Mouse (Mus musculus): Measurements from ENCODE around the gene Pcbp3. TPM values are rescaled to one million over a fixed set of nuclear protein-coding genes. Genes with fewer than 3 reads are reported as not detected.
"Not testable (repeated sequence)": the region's sequence is repeated elsewhere in the genome, so short reads cannot be mapped to it uniquely, and the experiment has no call there.

Gene Pcbp3
- 250 and 267 TPM in 2 replicates for polyA plus RNA-seq (2012; rRNA removed)

DNA sequence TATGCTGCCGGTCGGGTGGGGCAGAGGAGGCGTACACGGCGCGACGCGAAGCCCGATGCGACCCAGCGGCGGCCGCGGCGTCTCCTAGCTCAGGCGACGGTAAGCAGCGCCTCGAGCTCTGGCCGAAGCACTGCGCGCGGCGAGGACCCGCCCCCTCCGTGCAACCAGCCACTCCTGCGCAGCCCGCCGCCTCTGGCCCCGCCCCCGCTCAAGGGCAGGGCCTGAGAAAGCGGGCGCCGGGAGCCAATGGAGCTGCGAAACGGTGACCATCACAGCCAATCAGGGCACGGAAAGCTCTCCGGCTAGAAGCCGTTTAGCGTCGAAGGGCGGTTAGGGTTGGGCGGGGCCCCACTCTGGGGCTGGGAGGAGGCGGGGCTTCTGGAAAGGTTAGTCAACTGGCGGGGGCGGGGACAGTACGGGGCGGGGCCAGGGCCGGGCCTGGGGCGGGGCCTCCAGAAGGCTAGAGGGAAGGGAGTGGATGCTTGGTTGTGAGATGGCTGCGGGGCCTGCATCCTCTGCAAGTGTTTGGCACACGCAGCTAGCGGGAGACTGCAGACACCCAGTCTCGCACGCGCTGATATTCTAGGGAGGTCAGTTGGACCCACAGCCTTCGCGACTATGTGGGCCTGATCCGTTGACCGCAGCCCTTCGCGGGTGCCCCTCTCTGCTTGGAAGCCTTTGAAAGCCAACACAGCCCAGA is at the start of gene Pcbp3:
TSS of gene Pcbp3 (minus strand) at position 98 of the 700 bp plus-strand sequence.
- DNase-seq (ENCODE audit: extremely low spot score in 1 of 2, low spot score in 1 of 2) = peak; percentile 96 to 97

DNA sequence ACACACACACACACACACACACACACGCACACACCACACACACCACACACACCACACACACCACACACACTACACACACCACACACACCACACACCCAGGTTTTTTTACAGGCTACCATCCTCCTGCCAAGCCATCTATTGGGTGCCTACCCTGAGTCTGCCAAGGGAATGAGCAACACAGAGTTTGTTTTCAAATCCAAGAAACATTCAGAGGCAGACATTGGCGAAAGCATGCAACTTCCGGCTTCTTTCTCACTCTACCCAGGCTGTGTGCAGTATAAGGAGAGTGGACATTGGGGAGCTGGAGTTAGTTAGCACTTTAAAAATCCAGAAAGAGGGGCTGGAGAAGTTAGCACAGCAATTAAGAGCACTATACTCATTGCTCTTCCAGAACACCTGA is 47.0 kb upstream of the Pcbp3 start:
- no peak for DNase-seq (ENCODE audit: extremely low spot score in 1 of 2, low spot score in 1 of 2)

- DNase-seq (ENCODE audit: extremely low spot score in 1 of 2, low spot score in 1 of 2) = peak in 1 of 2 experiments; percentile 37
Measured at GRCm38 (mm10) chr10:77008109-77008561, 46.4 kb upstream of the Pcbp3 start.

DNA sequence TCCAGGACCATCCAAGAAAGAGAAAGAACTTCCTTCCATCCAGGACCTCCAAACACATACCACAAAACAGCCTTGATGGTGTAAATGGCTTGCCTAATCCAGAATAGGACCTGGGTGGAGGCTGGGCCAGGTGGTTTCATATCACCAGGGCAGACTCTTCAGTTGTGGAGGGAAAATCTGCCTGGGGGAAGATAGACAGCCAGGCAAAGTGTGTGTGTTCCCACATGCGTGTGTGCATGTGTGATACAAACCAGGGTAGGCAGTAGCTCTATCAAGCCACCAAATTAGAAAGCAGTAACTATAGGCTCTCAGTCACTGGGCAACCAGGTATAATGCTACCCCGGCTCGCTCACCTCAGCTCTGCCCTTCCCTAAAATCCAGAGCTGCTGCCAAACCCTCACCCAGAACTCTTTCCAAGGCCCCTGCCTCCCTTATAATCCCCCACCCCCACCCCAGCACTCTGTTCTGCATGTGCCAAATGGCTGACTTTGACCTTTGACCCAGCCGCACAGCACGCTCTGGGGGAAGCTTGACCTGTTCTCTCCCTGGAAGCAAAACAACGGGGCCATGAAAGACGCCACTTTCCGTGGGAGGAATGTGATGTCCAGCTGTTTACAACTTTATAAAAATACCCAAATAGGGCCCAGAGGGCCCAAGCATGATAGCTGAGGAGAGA is 45.9 kb upstream of the Pcbp3 start:
- no peak for DNase-seq (ENCODE audit: extremely low spot score in 1 of 2, low spot score in 1 of 2)

DNA sequence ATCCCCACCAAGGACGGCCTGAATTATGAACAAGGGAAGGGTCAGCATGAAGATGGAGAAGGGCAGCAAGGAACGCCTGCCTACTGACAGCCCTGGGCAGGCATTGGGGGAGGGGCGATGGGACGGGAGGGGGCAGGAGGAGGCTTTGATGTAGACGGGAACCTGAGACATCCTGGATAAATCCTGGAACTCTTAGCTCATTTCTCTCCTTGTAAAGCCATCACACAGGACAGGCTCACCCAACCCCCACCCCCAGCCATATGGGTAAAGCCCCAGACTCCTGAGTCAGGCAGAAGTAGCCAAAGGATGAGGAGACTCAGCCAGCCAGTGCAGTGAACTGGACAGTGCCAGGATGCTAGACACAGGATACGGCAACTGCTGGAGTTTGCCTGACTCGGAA is 43.2 kb upstream of the Pcbp3 start:
- no peak for DNase-seq (ENCODE audit: extremely low spot score in 1 of 2, low spot score in 1 of 2)

DNA sequence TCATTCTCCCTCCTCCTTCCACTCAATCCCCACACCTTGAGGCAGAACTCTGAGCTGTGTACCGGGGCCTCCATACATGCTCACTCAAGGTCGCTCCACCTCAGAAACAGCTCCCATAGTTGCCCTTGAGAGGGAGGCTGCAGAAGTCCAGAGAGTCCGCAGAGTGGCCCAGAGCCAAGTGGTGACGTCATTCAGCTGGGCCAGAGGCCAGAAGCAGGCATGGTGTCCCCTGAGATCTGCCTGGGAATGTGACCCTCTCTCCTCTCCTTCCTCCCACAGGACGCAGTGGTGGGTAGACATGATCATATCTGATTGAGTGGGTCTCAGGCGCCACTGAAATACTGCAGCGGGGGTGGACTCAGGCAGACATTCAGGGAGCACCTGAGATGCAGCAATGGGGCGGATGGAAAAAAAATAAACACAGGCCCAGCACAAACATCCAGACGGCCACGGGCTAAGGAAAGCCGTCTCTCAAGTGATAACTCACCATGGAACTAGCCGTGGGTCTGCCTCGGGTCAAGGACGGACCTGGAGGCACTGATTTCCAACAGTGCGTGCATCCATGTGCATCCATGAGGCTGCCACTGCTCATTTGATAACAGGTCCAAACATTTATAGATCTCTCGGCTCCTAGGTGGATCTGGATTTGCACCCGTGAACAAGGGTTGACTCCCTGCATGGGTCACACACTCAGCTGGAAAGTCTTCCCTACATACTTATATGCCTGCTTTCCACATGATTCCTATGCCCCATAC is 36.2 kb upstream of the Pcbp3 start:
- DNase-seq (ENCODE audit: extremely low spot score in 1 of 2, low spot score in 1 of 2) = no peak

DNA sequence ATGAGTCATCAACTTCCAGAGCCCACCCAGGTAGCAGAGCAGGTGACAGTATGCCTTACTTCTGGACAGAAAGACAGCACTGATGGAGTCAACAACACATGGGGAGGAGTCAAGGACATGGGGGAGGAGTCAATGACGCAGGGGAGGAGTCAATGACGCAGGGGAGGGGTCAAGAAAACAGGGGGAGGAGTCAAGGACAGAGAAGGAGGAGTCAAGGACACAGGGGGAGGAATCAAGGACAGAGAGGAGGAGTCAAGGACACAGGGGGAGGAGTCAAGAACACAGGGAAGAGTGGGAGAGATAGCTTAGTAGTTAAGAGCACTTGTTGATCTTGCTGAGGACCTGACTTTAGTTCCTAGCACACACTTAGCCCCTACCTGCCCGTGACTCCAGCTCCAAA is 30.8 kb upstream of the Pcbp3 start:
- no peak for DNase-seq (ENCODE audit: extremely low spot score in 1 of 2, low spot score in 1 of 2)

DNA sequence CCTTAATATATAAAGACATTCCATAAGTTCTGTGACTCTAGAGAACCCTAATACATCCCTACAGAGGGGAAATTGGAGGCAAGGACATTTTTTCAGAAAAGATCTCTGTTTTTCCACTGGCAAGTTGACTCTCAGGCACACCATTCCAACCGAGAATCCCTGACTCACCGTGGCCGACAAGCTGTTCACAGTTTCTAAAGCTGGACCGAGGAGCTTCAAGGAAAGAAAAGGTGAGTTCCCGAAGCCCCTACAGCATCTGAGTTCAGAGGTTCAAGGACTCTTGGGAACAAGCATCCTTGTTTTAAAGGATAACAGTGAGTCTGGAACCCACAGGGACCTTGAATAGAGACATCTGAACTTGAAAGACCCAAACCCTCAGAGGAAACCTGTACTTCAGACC is 26.9 kb upstream of the Pcbp3 start:
- no peak for DNase-seq (ENCODE audit: extremely low spot score in 1 of 2, low spot score in 1 of 2)

DNA sequence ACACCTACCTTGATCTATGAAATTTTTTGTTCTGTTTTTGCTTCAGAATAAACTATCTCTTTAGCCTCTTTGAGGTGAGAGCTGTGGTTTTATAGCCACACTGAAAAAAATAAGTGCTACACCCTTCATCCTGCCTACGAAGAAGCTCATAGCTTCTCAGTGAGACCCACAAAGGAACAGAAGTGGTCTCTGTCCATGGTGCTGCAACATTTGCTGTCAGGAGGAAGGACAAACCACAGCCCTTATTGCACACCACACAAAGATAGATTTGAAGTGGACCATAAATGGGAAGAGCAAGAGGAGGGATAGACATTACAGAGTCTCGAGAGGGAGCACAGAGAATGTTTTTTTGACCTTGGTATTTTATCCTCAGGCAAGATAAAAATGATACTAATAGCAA is 16.4 kb upstream of the Pcbp3 start:
- no peak for DNase-seq (ENCODE audit: extremely low spot score in 1 of 2, low spot score in 1 of 2)

- DNase-seq (ENCODE audit: extremely low spot score in 1 of 2, low spot score in 1 of 2) = no peak
Measured at GRCm38 (mm10) chr10:76976699-76977098, 15.0 kb upstream of the Pcbp3 start.

DNA sequence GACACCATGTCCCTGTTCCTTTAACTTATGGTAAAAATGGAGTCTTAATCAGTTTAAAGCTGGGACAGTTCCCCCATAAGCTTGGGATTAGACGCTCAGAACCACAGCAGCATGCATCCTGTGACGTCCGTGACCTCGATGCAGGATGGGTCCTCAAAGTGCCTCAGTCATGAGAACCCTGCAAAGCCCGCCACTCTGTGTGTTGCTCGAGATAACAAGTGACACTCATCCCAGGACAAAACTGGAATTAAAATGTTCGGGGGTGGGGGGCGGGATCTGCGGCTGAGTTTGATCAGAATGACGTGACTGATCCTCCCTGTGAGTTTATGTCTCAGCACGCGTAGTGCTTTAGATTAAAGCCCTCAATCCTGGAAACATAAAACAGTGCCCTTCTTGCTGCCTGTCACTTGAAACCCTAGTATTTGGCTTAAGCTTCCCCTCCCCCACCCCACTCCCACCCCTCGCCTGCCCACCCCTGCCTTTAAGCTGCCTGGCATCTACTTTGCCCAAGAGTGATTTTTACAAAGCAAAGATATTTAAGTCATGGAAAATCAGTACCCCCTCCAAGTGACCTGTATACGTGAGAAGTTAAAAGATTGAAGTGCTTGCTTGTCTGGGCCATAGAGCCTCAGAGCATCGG is 12.2 kb upstream of the Pcbp3 start:
- DNase-seq (ENCODE audit: extremely low spot score in 1 of 2, low spot score in 1 of 2) = no peak

GRCm38 (mm10) chr10:76972318-76972717 is 10.6 kb upstream of the Pcbp3 start:
- DNase-seq (ENCODE audit: extremely low spot score in 1 of 2, low spot score in 1 of 2) = not testable (repeated sequence)

DNA sequence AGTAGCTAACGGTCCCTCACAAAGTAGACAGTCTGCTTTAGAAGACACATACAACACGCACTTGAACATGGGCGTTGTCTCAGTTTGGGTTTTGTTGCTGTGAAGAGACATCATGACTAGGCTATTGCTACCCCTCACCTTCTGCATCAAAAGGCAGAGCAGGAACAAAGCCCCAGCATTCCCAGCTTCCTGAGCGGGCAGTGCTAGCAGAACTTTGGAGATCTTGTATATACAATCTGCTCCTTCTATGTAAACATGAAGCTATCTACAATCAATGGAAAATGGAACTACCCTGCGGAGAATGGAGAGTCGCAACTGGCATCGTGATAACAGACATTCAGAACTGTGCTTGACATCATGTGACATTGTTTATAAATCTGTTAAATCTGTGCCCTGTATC is 9.3 kb upstream of the Pcbp3 start:
- DNase-seq (ENCODE audit: extremely low spot score in 1 of 2, low spot score in 1 of 2) = no peak

GRCm38 (mm10) chr10:76964436-76964835 is 2.7 kb upstream of the Pcbp3 start:
- DNase-seq (ENCODE audit: extremely low spot score in 1 of 2, low spot score in 1 of 2) = no peak

- no peak for DNase-seq (ENCODE audit: extremely low spot score in 1 of 2, low spot score in 1 of 2)
Measured at GRCm38 (mm10) chr10:76963997-76964396, 2.3 kb upstream of the Pcbp3 start.

GRCm38 (mm10) chr10:76961156-76961555 is 531 bp downstream of the Pcbp3 start:
- DNase-seq (ENCODE audit: extremely low spot score in 1 of 2, low spot score in 1 of 2) = no peak

GRCm38 (mm10) chr10:76958201-76958600 is 3.5 kb downstream of the Pcbp3 start:
- no peak for DNase-seq (ENCODE audit: extremely low spot score in 1 of 2, low spot score in 1 of 2)

- DNase-seq (ENCODE audit: extremely low spot score in 1 of 2, low spot score in 1 of 2) = no peak
Measured at GRCm38 (mm10) chr10:76956200-76956599, 5.5 kb downstream of the Pcbp3 start.

- no peak for DNase-seq (ENCODE audit: extremely low spot score in 1 of 2, low spot score in 1 of 2)
Measured at GRCm38 (mm10) chr10:76941038-76941437, 20.6 kb downstream of the Pcbp3 start.

DNA sequence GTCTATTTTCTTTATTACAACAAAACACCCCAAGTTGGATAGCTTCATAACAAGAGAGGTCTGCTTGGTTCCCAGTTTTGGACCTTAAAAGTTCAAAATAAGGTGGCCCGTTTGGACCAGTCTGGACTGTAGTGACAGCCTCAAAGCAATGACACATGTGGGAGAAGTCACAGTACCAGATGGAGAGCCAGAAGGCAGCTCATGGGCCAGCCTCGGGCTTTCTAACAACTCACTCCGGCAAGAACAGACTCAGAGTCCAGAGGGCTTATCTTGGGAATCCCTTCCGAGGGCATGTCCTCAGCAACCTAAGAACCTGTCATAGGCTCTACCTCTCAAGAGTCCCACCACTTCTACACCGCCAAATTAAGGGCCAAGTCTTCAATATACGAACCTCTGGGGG is 24.9 kb downstream of the Pcbp3 start:
- DNase-seq (ENCODE audit: extremely low spot score in 1 of 2, low spot score in 1 of 2) = no peak

- DNase-seq (ENCODE audit: extremely low spot score in 1 of 2, low spot score in 1 of 2) = no peak
Measured at GRCm38 (mm10) chr10:76934805-76935204, 26.9 kb downstream of the Pcbp3 start.
